ENCODE assay signal across 14 mouse cellular contexts in the genomic region with DNA sequence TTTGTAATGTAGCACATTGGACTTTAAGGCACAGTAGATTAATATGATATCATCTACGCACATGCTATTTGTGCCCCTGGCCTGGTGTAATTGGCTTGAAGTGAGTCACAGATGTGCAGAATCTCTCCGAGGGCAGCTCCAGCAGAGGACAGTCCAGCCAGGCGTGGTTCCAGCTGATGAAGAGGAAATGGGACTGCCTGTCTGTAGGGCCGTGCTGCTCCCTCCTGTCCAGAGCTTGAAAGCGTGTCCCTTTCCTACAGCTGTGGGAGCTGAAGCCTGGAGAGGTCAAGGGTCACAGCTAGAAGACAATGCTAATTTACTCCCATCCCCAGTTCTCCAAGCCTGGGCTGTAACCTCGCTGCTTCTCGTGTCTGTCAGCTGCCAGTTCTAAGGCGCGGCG. TPM values are rescaled to one million over a fixed set of nuclear protein-coding genes. Genes with fewer than 3 reads are reported as not detected.
DNase-seq lines count a peak whose midpoint lies in the region; ATAC-seq and TF ChIP-seq lines count a peak whose summit lies in the region.
"Had no signal": no experiment of that assay in that cellular context is flagged by ENCODE, and none has a peak within 500 bp of the region (broad histone marks: within the 10 kb centered on the region; RNA-seq: fewer than 3 reads in every experiment).

No protein-coding gene starts in this region.

- no peak overlapping the region for H3K27ac ChIP-seq in liver, adult 2 months (replicated peaks; ENCODE audit: insufficient read depth, low read depth, low read length)
- H3K27ac ChIP-seq in stomach, postnatal 0 days (replicated peaks), result peak overlapping the region; percentile 94
- no peak overlapping the region for H3K27ac ChIP-seq in forebrain, postnatal 0 days (ENCODE audit: low read depth, low read length)
- H3K27ac ChIP-seq: liver, embryonic 15.5 days had no signal

- TF ChIP-seq EP300 in stomach, postnatal 0 days (optimal IDR thresholded peaks at IDR 0.05), result no peak

- H3K9ac ChIP-seq in liver, adult 2 months (ENCODE audit: low read depth, low read length), result no peak overlapping the region
- H3K9ac ChIP-seq in stomach, postnatal 0 days (ENCODE audit: low read length), result no peak overlapping the region
- no peak overlapping the region for H3K9ac ChIP-seq in forebrain, postnatal 0 days
- H3K9ac ChIP-seq: liver, embryonic 15.5 days had no signal

- no peaks in the 10 kb centered on the region for H3K9me3 ChIP-seq in stomach, postnatal 0 days (ENCODE audit: control insufficient read depth, low read length)
- H3K9me3 ChIP-seq in forebrain, postnatal 0 days (ENCODE audit: low read length), result no peaks in the 10 kb centered on the region
- H3K9me3 ChIP-seq: liver, embryonic 15.5 days had no signal

- no peak overlapping the region for H3K4me3 ChIP-seq in liver, adult 2 months (ENCODE audit: insufficient read depth, low read depth, low read length)
- no peak overlapping the region for H3K4me3 ChIP-seq in stomach, postnatal 0 days (ENCODE audit: low read depth, low read length)
- H3K4me3 ChIP-seq in forebrain, postnatal 0 days (ENCODE audit: low read depth, low read length), result no peak overlapping the region
- H3K4me3 ChIP-seq: liver, embryonic 15.5 days had no signal

- peak; percentile 47 for TF ChIP-seq CTCF in liver, adult 2 months (IDR thresholded peaks at IDR 0.05; ENCODE audit: low read depth, low read length)
- peak; percentile 19 for TF ChIP-seq CTCF in stomach, postnatal 0 days (IDR thresholded peaks at IDR 0.05; ENCODE audit: low read depth)
- no peak for TF ChIP-seq CTCF in forebrain, postnatal 0 days (IDR thresholded peaks at IDR 0.05; ENCODE audit: low read depth)

- H3K27me3 ChIP-seq in liver, adult 2 months (ENCODE audit: control insufficient read depth, insufficient read depth, low read length), result no peaks in the 10 kb centered on the region
- no peaks in the 10 kb centered on the region for H3K27me3 ChIP-seq in stomach, postnatal 0 days (ENCODE audit: control insufficient read depth, insufficient read depth, low read length)
- no peaks in the 10 kb centered on the region for H3K27me3 ChIP-seq in forebrain, postnatal 0 days (ENCODE audit: insufficient read depth, low read length)
- H3K27me3 ChIP-seq: liver, embryonic 15.5 days had no signal

- ATAC-seq in stomach, postnatal 0 days (ENCODE audit: low FRiP score, low TSS enrichment), result peak; percentile 73
- ATAC-seq in forebrain, postnatal 0 days, result no peak

- DNase-seq in liver, adult 2 months (ENCODE audit: extremely low read depth, low read depth, low spot score), result peak; percentile 53
- no peak for DNase-seq in liver
- DNase-seq in embryo, embryonic 10.5 days (ENCODE audit: low spot score), result peak; percentile 45
- peak; percentile 25 for DNase-seq in kidney, postnatal 10 days
- no peak for DNase-seq in stomach, postnatal 0 days (ENCODE audit: low spot score)
- no peak for DNase-seq in right cerebral cortex, adult 18-20 months
- DNase-seq in forebrain, postnatal 0 days, result no peak
- DNase-seq: cerebellum, adult 9-11 months; heart, adult 18-20 months; thymus, adult 18-20 months had no signal

- WGBS in liver, adult 2 months, result 48% methylated on average over 10 of the region's 10 CpGs
- 49% methylated on average over 10 of the region's 10 CpGs for WGBS in stomach, postnatal 0 days
- WGBS in forebrain, postnatal 0 days, result 62% methylated on average over 10 of the region's 10 CpGs

- H3K36me3 ChIP-seq in liver, adult 2 months (ENCODE audit: control insufficient read depth, insufficient read depth, low read length), result no peaks in the 10 kb centered on the region
- no peaks in the 10 kb centered on the region for H3K36me3 ChIP-seq in stomach, postnatal 0 days (ENCODE audit: control insufficient read depth, insufficient read depth, low read length)
- H3K36me3 ChIP-seq in forebrain, postnatal 0 days (ENCODE audit: insufficient read depth), result no peaks in the 10 kb centered on the region
- H3K36me3 ChIP-seq: liver, embryonic 15.5 days had no signal

- H3K4me1 ChIP-seq in liver, adult 2 months (ENCODE audit: control insufficient read depth, insufficient read depth, low read length), result peaks cover 21% of the 10 kb centered on the region
- 0 out of 2 replicates have a peak, but pooled peaks cover 3% of the 10 kb centered on the region for H3K4me1 ChIP-seq in stomach, postnatal 0 days (replicated peaks; ENCODE audit: control insufficient read depth, insufficient read depth)
- H3K4me1 ChIP-seq in forebrain, postnatal 0 days (ENCODE audit: insufficient read depth), result no peaks in the 10 kb centered on the region

- H3K4me2 ChIP-seq in stomach, postnatal 0 days (replicated peaks; ENCODE audit: low read depth), result no peak overlapping the region
- no peak overlapping the region for H3K4me2 ChIP-seq in forebrain, postnatal 0 days (ENCODE audit: low read depth)
- H3K4me2 ChIP-seq: liver, embryonic 15.5 days had no signal

- TF ChIP-seq POLR2A in liver, adult 2 months (IDR thresholded peaks at IDR 0.05; ENCODE audit: extremely low read depth, insufficient read depth, low read length), result no peak

- peaks cover 3% of the 10 kb centered on the region; the same call in 1 of the 2 replicates for H3K79me2 ChIP-seq in liver, adult 2 months (ENCODE audit: control insufficient read depth, insufficient read depth, low read length)

RNA-seq across cellular contexts. Expression of gene Grid1, which starts 57.2 kb away (rescaled TPM):
- total RNA-seq in liver, adult 2 months (2014; rRNA removed), result 0.55 and 0.74 TPM in 2 replicates
- polyA plus RNA-seq in liver, adult 2 months (2012; rRNA removed), result 0.46 and 1.7 TPM in 2 replicates
- 0.34 and 0.54 TPM in 2 replicates for polyA plus RNA-seq in stomach, postnatal 0 days (2015; fragmentation: Nextera tagmentation; extraction: Ambion mirVana)
- 22.2 and 28.3 TPM in 2 replicates for total RNA-seq in forebrain, postnatal 0 days (2014; rRNA removed)
- 3.3 and 9.2 TPM in 2 replicates for polyA plus RNA-seq in forebrain, postnatal 0 days (2015; fragmentation: Nextera tagmentation; extraction: Ambion mirVana)
- total RNA-seq: heart, adult 18-20 months; hematopoietic stem cell, adult 5-6 weeks; megakaryocyte-erythroid progenitor cell, adult 5-6 weeks; MEL had no signal

Comparison
In these comparisons a context has a peak if more than half of its experiments do, and no peak if none do; other contexts are left out.
1. DNase-seq: peak in liver, adult 2 months (single experiment), embryo, embryonic 10.5 days (single experiment) and kidney, postnatal 10 days (single experiment); none in liver (single experiment), stomach, postnatal 0 days (single experiment), right cerebral cortex, adult 18-20 months (single experiment) and forebrain, postnatal 0 days (single experiment).